Mouse (Mus musculus) olfactory bulb, adult 2 months (tissue): Measurements from ENCODE around the gene Ubqlnl. TPM values are rescaled to one million over a fixed set of nuclear protein-coding genes. Genes with fewer than 3 reads are reported as not detected.

Source experiments
- H3K27ac ChIP-seq: fragments of 200-500 bp; 2 replicates; pipeline ENCODE4 v1.5.1; 2012; ENCODE audit warnings: low read depth, low read length; ENCODE audit not compliant: insufficient read depth
- H3K4me1 ChIP-seq: fragments of 200-500 bp; 2 replicates; pipeline ENCODE4 v1.6.1; 2012; ENCODE audit warnings: low read length; ENCODE audit not compliant: control insufficient read depth, insufficient read depth
- H3K4me3 ChIP-seq: fragments of 200-500 bp; 2 replicates; pipeline ENCODE4 v1.5.1; 2012; ENCODE audit warnings: mild to moderate bottlenecking, low read depth, low read length, moderate library complexity; ENCODE audit not compliant: insufficient read depth
- CTCF ChIP-seq: fragments of 200-500 bp; IDR thresholded peaks from 2 replicates; pipeline ENCODE4 v1.5.1; 2012; ENCODE audit warnings: low read depth, mild to moderate bottlenecking, low read length, moderate library complexity; ENCODE audit not compliant: insufficient read depth
- POLR2A ChIP-seq: fragments of 200-500 bp; IDR thresholded peaks from 2 replicates; pipeline ENCODE4 v1.6.1; 2012; ENCODE audit warnings: mild to moderate bottlenecking, low read depth, low read length, moderate library complexity; ENCODE audit not compliant: insufficient read depth
- WGBS: fragments of 180-500 bp; shearing (Covaris S2); methylation state at CpG from one replicate; pipeline ENCODE4 v1.1.7; 2018; 5-methylcytosine and 5-hydroxymethylcytosine counted together
- polyA plus RNA-seq: library from polyadenylated mRNA; stranded (reverse); fragments of >200 nt; gene quantifications from 2 replicates; pipeline ENCODE4 v1.2.4, GENCODE M21; 2012; ENCODE audit warnings: low replicate concordance; ENCODE audit not compliant: missing spikeins, insufficient read depth, insufficient read length

The Ubqlnl gene
- polyA plus RNA-seq, 1 experiment, result not detected

DNA sequence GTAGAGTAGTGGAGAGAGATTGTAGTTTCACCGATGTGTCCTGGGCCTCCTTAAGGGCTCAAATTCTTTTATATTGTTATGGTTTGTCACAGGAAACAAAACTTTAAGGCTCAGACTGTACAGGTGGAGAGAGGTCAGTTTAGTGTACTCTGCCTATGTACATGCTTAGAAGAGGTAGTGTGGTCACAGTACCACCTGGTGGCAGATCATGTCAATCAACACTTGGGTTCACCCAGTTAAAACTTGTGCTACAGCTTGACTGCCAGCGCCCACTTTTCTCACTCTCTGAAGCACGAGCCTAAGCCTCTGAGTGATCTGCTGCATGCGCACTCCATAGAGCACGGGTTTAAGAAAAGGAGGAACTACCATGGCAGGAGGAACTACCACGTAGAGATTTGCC, 16.7 kb upstream of the Ubqlnl start:
- TF ChIP-seq CTCF (no peak), POLR2A (no peak)
- WGBS, result 85% methylated on average over 6 of the region's 6 CpGs

DNA sequence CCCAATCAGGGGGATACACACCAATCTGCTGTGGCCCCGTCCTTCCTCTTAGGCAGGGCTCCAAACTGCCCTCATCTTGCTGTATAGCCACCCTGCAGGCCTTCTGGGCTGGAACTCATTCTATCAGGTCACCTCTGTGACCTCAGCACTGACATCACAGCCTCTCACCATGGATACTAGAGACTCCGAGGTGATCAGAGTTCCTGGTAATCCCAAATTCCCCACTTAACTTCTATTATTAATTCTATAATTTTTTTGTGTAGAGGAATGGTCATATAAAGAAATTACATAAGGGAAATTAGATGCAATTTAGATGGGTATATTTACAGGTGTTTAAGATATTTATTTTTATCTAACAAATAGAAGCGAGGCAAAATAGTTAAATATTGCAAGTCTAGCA, 7.2 kb downstream of the Ubqlnl start, which contains the start of gene Ubqln3:
Ubqln3 (minus strand) TSS at position 101 of the 400 bp plus-strand sequence.
- 79% methylated on average over 3 of the region's 3 CpGs for WGBS

More for the DNA sequence above, 16.7 kb upstream of the Ubqlnl start:
- H3K4me3 ChIP-seq, result no peak overlapping the region
- no peaks in the 10 kb centered on the region for H3K4me1 ChIP-seq
- H3K27ac ChIP-seq, result no peak overlapping the region

DNA sequence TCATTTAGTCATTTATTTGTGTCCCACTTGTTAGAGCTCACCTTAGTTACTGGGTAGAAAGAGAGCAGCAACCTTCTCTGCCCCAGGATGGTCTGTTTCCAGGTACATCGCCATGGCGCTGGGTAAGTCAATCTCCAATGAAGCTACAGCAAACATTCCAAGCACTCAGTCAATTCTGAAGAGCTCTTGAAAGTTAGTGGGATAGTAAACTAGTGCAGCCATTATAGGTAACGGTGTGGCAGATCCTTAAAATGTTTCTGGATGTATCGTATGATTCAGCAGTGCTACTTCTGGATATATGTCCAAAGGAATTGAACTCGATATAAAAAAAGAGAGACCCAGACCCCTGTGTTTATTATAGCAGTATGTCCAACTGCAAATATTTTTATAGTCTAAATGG, 13.1 kb downstream of the Ubqlnl start, which contains the start of gene Olfr643:
Olfr643 (minus strand) TSS at position 101 of the 400 bp plus-strand sequence.
- Histone ChIP-seq H3K4me3 (no peak within 1 kb of the TSS), H3K27ac (no peak within 1 kb of the TSS), H3K4me1 (no peaks in the 10 kb centered on the region)
- TF ChIP-seq POLR2A (no peak), CTCF (no peak)
- WGBS, result 91% methylated on average over 5 of the region's 5 CpGs

More for the DNA sequence above, 7.2 kb downstream of the Ubqlnl start, which contains the start of gene Ubqln3:
- Histone ChIP-seq H3K27ac (no peak within 1 kb of the TSS), H3K4me3 (no peak within 1 kb of the TSS), H3K4me1 (no peaks in the 10 kb centered on the region)
- TF ChIP-seq POLR2A (no peak), CTCF (no peak)

DNA sequence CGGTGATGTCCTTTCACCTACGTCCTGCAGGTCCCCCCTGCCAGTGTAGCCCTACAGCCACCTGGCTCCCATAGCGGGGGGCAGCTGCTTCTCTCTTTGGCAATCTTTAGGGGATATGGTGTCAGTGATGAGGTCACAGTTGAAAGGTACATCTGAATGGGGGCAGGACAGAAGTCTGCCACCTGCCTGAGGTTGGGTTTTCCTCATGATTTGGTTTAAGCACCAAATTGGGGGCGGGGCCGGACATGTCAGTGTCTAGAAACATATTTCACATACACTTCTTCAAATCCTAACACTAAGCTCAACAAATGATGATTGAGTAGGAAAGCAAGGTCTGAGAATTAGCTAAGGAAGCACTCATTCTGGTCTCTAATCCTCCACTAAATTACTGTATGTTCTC, 20.6 kb downstream of the Ubqlnl start, which contains the start of gene Ubqln5:
Ubqln5 (minus strand) TSS at position 101 of the 400 bp plus-strand sequence.
- WGBS, result 93% methylated on average over 5 of the region's 5 CpGs
- H3K27ac ChIP-seq, result no peak within 1 kb of the TSS
- no peak within 1 kb of the TSS for H3K4me3 ChIP-seq
- TF ChIP-seq CTCF (no peak), POLR2A (no peak)
- H3K4me1 ChIP-seq, result no peaks in the 10 kb centered on the region

DNA sequence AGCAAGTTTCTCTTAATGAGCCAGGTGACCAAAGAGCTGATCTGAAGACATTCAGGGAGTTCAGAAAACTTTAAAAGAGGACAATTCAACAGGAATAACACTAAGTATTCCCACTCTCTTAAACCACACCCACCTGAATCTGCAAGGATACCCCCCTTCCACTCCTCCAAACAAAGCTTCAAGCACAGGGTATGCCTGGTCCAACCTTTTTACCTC, 45.7 kb downstream of the Ubqlnl start, which contains the start of gene Olfr646:
Olfr646 (plus strand) TSS at position 117 of the 216 bp plus-strand sequence.
- no peaks in the 10 kb centered on the region for H3K4me1 ChIP-seq
- no peak within 1 kb of the TSS for H3K4me3 ChIP-seq
- TF ChIP-seq CTCF (no peak), POLR2A (no peak)
- no peak within 1 kb of the TSS for H3K27ac ChIP-seq

DNA sequence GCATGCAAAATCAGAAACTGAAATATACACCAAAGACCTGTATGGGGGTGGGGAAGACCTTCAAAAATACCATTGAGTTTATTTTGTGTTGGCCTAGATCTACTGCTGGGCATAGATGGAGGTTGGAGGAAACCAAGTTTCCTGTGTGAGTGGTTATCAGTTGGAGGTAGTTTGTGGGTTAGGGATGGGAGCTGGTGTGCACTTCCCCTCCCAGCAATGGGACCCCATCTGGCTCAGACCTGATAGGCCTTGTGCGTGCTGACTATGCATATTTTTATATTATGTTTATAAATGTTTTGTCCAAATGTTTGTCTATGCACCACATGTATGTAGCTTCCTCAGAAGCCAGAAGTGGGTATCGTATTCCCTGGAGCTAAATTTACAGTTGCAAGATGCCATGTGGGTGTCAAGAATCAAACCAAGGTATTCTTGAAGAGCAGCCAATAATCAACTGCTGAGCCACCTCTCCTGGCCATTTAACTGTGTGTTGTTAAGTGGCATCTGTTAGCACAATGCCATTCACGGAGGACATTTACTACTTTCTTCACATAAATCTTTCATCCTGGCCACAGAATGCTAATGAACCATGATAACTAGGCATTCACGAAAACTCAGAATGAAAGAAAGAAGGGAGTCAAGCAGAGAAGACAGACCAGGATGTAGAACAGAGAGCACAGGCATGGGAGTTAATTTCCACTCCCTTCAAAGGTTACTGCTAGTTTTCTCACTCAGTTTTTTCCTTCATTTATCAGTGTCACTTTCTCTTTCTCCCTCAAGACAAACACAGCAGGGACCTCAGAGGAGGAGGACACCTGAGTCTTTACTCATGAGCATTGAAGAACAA, 46.2 kb downstream of the Ubqlnl start:
- Histone ChIP-seq H3K4me1 (no peaks in the 10 kb centered on the region), H3K27ac (no peak overlapping the region), H3K4me3 (no peak overlapping the region)
- 59% methylated on average over 4 of the region's 4 CpGs for WGBS
- no peak for TF ChIP-seq CTCF
- TF ChIP-seq POLR2A, result no peak

Other genes starting within 250 kb of the Ubqlnl start
- not detected in 2 replicates for gene Olfr65, start 247.1 kb downstream of the Ubqlnl start, polyA plus RNA-seq
- gene Olfr631, start 221.7 kb downstream of the Ubqlnl start, polyA plus RNA-seq, result not detected in 2 replicates
- not detected in 2 replicates for gene Olfr632, start 216.2 kb downstream of the Ubqlnl start, polyA plus RNA-seq
- not detected in 2 replicates for gene Olfr633, start 206.1 kb downstream of the Ubqlnl start, polyA plus RNA-seq
- gene Olfr635, start 179.4 kb downstream of the Ubqlnl start, polyA plus RNA-seq, result not detected in 2 replicates
- gene Olfr638, start 151.8 kb downstream of the Ubqlnl start, polyA plus RNA-seq, result not detected in 2 replicates
- gene Olfr639, start 133.3 kb downstream of the Ubqlnl start, polyA plus RNA-seq, result not detected in 2 replicates
- not detected in 2 replicates for gene Olfr640, start 125.0 kb downstream of the Ubqlnl start, polyA plus RNA-seq
- gene Olfr641, start 115.1 kb downstream of the Ubqlnl start, polyA plus RNA-seq, result not detected in 2 replicates
- not detected in 2 replicates for gene Olfr642, start 97.9 kb downstream of the Ubqlnl start, polyA plus RNA-seq
- not detected in 2 replicates for gene 4930516K23Rik, start 89.1 kb downstream of the Ubqlnl start, polyA plus RNA-seq
- not detected in 2 replicates for gene Olfr644, start 78.7 kb downstream of the Ubqlnl start, polyA plus RNA-seq
- gene Olfr645, start 65.1 kb downstream of the Ubqlnl start, polyA plus RNA-seq, result not detected in 2 replicates
- not detected in 2 replicates for gene Olfr646, start 45.7 kb downstream of the Ubqlnl start, polyA plus RNA-seq
- not detected in 2 replicates for gene Ubqln5, start 20.7 kb downstream of the Ubqlnl start, polyA plus RNA-seq
- not detected in 2 replicates for gene Olfr643, start 13.2 kb downstream of the Ubqlnl start, polyA plus RNA-seq
- gene Ubqln3, start 7.3 kb downstream of the Ubqlnl start, polyA plus RNA-seq, result not detected in 2 replicates
- gene Olfm5, start 14.3 kb upstream of the Ubqlnl start, polyA plus RNA-seq, result not detected in 2 replicates
- not detected in 2 replicates for gene Olfr648, start 32.8 kb upstream of the Ubqlnl start, polyA plus RNA-seq
- gene Olfr649, start 45.4 kb upstream of the Ubqlnl start, polyA plus RNA-seq, result not detected in 2 replicates
- not detected in 2 replicates for gene Trim6, start 68.2 kb upstream of the Ubqlnl start, polyA plus RNA-seq
- not detected in 2 replicates for gene Trim34a, start 93.9 kb upstream of the Ubqlnl start, polyA plus RNA-seq
- not detected in 2 replicates for gene Trim5, start 137.5 kb upstream of the Ubqlnl start, polyA plus RNA-seq
- not detected in 2 replicates for gene Trim12a, start 164.9 kb upstream of the Ubqlnl start, polyA plus RNA-seq
- not detected in 2 replicates for gene Trim34b, start 178.9 kb upstream of the Ubqlnl start, polyA plus RNA-seq
- not detected in 2 replicates for gene Trim12c, start 202.8 kb upstream of the Ubqlnl start, polyA plus RNA-seq
- gene Trim30b, start 219.3 kb upstream of the Ubqlnl start, polyA plus RNA-seq, result not detected in 2 replicates